Mouse (Mus musculus): ENCODE measurements around the gene Cpeb2. TPM values are rescaled to one million over a fixed set of nuclear protein-coding genes. Genes with fewer than 3 reads are reported as not detected.

Gene Cpeb2
- polyA plus RNA-seq (2016; fragmentation: Nextera tagmentation; extraction: Ambion mirVana): 2.3 and 2.8 TPM in 2 replicates

DNA sequence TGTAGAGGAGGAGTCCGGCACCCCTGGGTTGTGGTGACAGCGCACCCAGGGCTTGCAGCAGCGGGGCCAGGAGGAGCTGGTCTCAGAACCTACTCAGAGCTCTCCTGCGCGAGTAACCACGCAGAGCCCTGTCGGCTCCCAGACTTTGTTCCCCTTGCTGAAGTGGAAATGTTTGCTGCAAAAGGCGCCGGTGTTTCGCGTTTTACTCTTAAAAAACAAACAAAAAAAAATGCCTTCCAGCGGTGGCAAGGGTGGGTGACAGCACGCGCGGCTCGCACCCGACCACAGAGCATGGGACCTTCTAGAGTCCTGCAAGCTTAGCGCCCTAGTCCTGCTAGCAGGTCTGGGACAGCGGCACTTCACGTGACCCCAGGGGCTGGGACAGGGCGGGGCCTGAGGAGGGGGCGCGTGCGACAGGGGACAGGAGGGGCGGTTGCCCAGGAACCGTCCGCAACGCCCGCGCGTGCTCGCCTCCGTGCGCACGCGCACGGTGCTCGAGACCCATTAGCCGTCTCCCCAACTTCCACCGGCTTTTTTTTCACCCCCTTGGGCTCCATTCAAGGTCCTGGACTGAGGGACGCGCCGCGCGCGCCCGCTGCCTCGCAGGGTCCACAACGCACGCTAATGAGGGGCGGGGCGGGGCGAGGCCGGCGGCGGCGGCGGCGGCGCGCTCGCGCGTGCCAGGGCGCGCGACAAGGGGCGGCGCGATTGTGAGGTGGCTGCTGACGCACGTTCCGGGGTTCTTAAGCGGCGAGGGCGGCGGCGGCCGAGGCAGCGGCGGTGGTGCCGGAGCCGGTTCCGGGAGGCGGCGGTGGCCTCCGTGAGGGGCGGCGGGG, at the start of gene Cpeb2:
Gene Cpeb2 (plus strand): TSS at position 691 of the 836 bp plus-strand sequence.
- Histone ChIP-seq H3K27ac (replicated peaks) (peak within 1 kb of the TSS; percentile 93), H3K36me3 (no peaks in the 10 kb centered on the region), H3K9me3 (replicated peaks) (no peaks in the 10 kb centered on the region), H3K4me1 (peaks cover 23% of the 10 kb centered on the region), H3K27me3 (ENCODE audit: low read depth, poor library complexity, severe bottlenecking) (peaks cover 27% of the 10 kb centered on the region), H3K4me3 (peak within 1 kb of the TSS; percentile 93)
- peak; percentile 93 for DNase-seq (ENCODE audit: low spot score)
- whole genome bisulfite sequencing: under 1% methylated on average over 88 of the region's 89 CpGs

DNA sequence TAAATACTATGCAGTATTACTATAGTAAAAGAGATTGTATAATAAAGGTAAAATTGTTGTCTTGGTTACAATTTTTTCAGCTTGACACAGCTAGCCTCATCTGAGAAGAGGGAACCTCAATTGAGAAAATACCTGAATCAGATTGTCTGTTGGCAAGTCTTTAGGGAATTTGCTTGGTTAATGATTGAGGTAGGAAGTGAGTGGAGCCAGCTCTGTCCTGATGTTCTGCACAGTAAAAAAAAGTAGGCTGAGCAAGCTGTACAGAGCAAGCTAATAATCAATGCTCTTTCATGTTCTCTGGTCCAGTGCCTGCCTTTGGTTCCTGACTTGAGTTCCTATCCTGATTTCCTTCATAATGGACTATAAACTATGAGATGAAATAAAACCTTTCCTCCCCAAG, 49.4 kb upstream of the Cpeb2 start:
- no peaks in the 10 kb centered on the region for H3K27me3 ChIP-seq (ENCODE audit: low read depth, poor library complexity, severe bottlenecking)
- H3K36me3 ChIP-seq: no peaks in the 10 kb centered on the region

DNA sequence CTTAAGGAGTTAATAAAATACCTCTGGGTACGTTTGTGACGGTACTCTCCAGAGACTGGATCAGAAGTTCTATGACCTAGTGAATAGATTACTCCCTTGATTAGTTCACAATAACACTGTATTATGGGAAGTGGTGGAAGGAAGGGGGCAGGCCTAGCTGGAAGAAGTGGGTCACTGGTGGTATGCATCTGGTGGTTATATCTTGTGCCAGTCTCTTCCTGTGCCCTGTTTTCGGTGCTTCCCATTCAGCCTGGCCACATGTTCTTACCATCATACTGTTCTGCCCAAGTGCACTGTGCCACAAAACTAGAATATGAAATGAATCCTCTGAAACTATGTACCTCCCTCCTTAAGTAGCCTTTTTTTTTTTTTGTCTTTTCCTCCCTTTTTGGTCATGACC, 48.1 kb upstream of the Cpeb2 start:
- no peaks in the 10 kb centered on the region for H3K9me3 ChIP-seq (replicated peaks)
- DNase-seq (ENCODE audit: low spot score): no peak
- no peaks in the 10 kb centered on the region for H3K4me1 ChIP-seq
- no peaks in the 10 kb centered on the region for H3K27me3 ChIP-seq (ENCODE audit: low read depth, poor library complexity, severe bottlenecking)
- H3K27ac ChIP-seq (replicated peaks): no peak overlapping the region
- H3K4me3 ChIP-seq: no peak overlapping the region
- no peaks in the 10 kb centered on the region for H3K36me3 ChIP-seq
- 79% methylated on average over 3 of the region's 3 CpGs for WGBS

More for the DNA sequence above, 49.4 kb upstream of the Cpeb2 start:
- no peaks in the 10 kb centered on the region for H3K9me3 ChIP-seq (replicated peaks)
- H3K27ac ChIP-seq (replicated peaks): no peak overlapping the region
- H3K4me3 ChIP-seq: no peak overlapping the region
- no peaks in the 10 kb centered on the region for H3K4me1 ChIP-seq
- no peak for DNase-seq (ENCODE audit: low spot score)

DNA sequence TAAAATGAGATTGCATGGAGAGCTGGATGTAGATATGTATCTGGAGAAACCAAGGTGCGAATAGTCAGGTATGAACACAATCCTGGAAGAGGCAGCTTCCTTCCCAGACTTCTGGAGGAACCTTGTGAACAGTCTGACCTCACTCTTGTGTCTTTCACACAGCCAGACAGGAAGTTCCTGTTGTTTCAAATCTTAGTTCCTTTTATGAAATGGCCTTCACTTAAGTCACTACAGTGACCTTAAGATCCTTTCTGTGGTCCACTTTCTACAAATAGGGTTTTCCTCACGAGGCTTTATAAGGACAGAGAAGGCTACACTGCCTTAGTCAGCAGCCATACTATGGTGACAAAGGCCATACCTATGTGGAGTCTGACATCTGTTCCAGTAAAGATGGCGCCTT, 47.5 kb upstream of the Cpeb2 start:
- Histone ChIP-seq H3K9me3 (replicated peaks) (no peaks in the 10 kb centered on the region), H3K36me3 (no peaks in the 10 kb centered on the region), H3K27ac (replicated peaks) (no peak overlapping the region), H3K27me3 (ENCODE audit: low read depth, poor library complexity, severe bottlenecking) (no peaks in the 10 kb centered on the region), H3K4me1 (no peaks in the 10 kb centered on the region), H3K4me3 (no peak overlapping the region)
- DNase-seq (ENCODE audit: low spot score): no peak
- WGBS: 85% methylated on average over 3 of the region's 3 CpGs

DNA sequence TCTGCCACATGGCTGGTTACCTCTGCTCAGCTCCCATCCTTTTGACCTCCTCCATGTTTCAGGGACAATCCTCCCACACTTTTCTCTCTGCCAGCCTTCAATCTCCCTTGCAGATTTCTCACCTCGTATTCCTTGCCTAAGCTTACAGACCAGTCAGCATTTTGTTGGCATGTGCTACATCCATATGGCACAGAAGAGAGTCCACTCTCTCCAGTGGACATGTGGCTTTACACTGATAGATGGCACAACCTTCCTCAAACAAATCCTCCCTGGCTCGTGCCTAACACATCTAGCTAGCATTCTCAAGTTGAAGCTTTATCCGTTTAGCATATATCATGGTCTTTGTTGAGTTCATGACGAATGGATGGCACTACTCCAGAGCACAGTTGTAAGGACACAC, 32.3 kb upstream of the Cpeb2 start:
- DNase-seq (ENCODE audit: low spot score): no peak
- Histone ChIP-seq H3K27ac (replicated peaks) (no peak overlapping the region), H3K36me3 (no peaks in the 10 kb centered on the region), H3K27me3 (ENCODE audit: low read depth, poor library complexity, severe bottlenecking) (no peaks in the 10 kb centered on the region), H3K4me3 (no peak overlapping the region), H3K4me1 (no peaks in the 10 kb centered on the region), H3K9me3 (replicated peaks) (no peaks in the 10 kb centered on the region)
- 88% methylated on average over 4 of the region's 4 CpGs for WGBS

DNA sequence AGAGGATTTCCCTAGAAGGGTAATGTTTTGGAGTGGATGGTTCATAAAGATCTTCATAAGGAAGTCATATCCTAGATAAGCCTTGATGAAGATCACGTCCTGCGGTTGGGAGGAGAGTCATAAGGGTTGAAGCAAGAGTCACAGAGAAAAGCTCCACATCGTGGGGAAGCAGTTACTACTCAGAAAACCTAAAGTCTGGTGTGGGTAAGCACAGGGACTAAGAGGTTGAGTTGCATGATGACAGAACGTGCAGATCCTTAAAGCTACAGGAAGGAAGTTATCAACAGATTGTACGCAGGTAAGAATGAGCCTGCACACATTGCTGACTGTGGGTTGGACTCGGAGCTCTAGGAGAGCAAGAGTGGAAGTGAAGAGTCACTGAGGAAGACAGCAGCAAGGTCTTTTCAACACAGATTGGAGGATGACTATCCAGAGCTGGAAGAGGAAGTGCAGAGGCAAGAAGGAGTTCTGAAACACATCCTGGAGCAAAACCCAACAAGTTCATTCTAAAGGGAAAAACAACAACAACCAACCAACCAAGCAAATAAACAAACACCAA, 26.4 kb upstream of the Cpeb2 start:
- Histone ChIP-seq H3K9me3 (replicated peaks) (no peaks in the 10 kb centered on the region), H3K27ac (replicated peaks) (no peak overlapping the region), H3K4me1 (no peaks in the 10 kb centered on the region), H3K27me3 (ENCODE audit: low read depth, poor library complexity, severe bottlenecking) (no peaks in the 10 kb centered on the region), H3K36me3 (no peaks in the 10 kb centered on the region), H3K4me3 (no peak overlapping the region)
- 86% methylated on average over 6 of the region's 6 CpGs for WGBS
- DNase-seq (ENCODE audit: low spot score): no peak

DNA sequence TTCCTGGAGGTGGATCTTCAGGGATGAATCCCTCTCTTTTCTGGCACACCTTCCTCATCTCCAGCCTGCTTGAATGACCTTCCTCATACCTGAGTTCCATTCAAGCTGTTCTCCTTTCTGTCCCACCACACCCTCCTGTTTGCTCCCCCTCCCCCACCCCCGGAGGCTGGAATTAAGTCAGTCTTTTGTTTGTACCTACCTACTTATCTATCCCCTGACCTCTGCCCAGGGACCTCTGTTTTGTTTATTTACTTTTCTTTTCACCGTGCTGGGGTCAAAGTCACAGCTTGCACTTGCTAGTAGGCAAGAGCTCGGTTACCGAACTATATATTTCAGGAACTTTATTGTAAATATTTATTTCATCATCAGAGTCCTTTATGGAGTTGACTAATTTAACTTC, 15.5 kb upstream of the Cpeb2 start:
- Histone ChIP-seq H3K4me3 (no peak overlapping the region), H3K4me1 (no peaks in the 10 kb centered on the region), H3K27me3 (ENCODE audit: low read depth, poor library complexity, severe bottlenecking) (no peaks in the 10 kb centered on the region), H3K9me3 (replicated peaks) (no peaks in the 10 kb centered on the region), H3K27ac (replicated peaks) (no peak overlapping the region), H3K36me3 (no peaks in the 10 kb centered on the region)
- 38% methylated on average over 4 of the region's 4 CpGs for WGBS
- no peak for DNase-seq (ENCODE audit: low spot score)

DNA sequence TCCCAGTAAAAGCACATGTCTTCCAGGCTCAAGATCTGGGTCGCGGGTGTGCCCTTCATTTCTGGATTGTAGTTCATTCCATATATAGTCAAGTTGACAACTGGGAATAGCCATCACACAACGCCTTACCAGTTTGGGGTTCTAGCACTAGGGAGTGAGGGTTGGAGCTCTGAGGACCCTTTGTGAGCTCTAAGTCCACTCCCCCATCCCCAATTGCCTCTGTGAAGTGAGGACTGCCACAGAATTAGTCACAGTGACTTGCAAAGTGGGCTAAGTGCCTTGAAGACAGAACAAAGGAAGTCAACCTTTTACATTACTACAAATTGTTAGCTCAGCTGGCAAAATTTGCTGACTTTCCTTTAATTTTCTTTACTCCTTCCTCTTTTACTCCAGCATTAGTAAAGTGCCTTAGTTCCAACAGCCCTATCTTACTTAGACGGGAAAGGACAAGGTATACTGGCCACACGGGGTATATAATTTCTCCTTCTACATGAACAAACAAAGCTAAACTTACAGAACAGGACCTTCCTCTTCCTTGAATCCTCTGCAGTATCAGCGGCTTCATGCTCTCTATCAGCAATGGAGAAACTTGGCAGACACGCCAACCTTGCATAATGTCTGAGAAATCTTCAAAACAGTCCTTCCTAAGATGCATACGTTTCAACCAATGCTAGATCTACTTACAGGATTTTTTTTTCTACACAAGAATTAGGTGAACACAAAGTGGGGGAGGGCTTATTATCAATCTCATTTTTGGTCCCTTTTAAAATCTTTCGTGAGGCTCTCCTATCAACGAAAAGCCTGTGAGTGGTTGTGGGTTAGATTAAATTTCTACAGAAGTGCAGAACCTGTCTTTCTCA, 14.8 kb upstream of the Cpeb2 start:
- no peaks in the 10 kb centered on the region for H3K27me3 ChIP-seq (ENCODE audit: low read depth, poor library complexity, severe bottlenecking)
- no peaks in the 10 kb centered on the region for H3K36me3 ChIP-seq
- no peak for DNase-seq (ENCODE audit: low spot score)
- WGBS: 79% methylated on average over 10 of the region's 10 CpGs
- H3K9me3 ChIP-seq (replicated peaks): no peaks in the 10 kb centered on the region
- H3K4me3 ChIP-seq: no peak overlapping the region
- H3K4me1 ChIP-seq: no peaks in the 10 kb centered on the region
- H3K27ac ChIP-seq (replicated peaks): no peak overlapping the region

DNA sequence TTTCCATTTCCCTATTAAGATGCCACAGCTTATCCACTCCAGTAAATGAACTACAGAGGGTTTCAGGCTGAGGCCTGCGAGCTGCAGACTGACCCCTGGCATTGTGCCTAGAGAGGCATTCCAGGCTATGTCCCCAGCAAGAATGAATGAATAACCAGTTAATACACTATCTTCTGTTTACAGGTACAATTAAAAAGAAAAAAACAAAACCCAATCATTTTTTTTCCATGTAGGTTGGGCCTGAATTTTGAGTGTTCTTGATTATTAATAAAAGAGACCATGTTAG, 14.2 kb upstream of the Cpeb2 start:
- Histone ChIP-seq H3K27ac (replicated peaks) (no peak overlapping the region), H3K4me1 (no peaks in the 10 kb centered on the region), H3K36me3 (no peaks in the 10 kb centered on the region), H3K27me3 (ENCODE audit: low read depth, poor library complexity, severe bottlenecking) (no peaks in the 10 kb centered on the region), H3K4me3 (no peak overlapping the region), H3K9me3 (replicated peaks) (no peaks in the 10 kb centered on the region)
- no peak for DNase-seq (ENCODE audit: low spot score)
- WGBS: 73% methylated on average over 1 of the region's 1 CpGs

DNA sequence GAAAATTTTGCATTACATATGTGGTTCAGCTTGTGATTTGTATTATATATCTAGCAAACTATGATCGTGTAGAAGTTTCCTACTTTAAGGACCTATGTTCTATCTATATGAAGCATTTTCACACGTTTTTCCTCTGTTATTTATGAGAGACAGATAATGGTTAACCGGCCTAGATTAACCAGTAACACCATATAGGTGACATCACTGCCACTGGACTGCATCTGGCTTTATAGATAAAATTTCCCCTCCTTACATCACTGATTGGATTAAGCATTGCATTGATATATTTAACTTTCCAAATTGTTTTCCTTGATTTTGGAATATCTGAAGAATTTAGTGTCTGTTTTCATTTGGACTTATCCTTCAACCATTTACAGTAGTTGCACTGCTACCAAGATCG, 9.6 kb upstream of the Cpeb2 start:
- WGBS: 81% methylated on average over 4 of the region's 4 CpGs
- no peak overlapping the region for H3K27ac ChIP-seq (replicated peaks)
- H3K4me1 ChIP-seq: no peaks in the 10 kb centered on the region
- no peaks in the 10 kb centered on the region for H3K27me3 ChIP-seq (ENCODE audit: low read depth, poor library complexity, severe bottlenecking)
- no peak overlapping the region for H3K4me3 ChIP-seq
- no peak for DNase-seq (ENCODE audit: low spot score)
- no peaks in the 10 kb centered on the region for H3K36me3 ChIP-seq
- H3K9me3 ChIP-seq (replicated peaks): no peaks in the 10 kb centered on the region

DNA sequence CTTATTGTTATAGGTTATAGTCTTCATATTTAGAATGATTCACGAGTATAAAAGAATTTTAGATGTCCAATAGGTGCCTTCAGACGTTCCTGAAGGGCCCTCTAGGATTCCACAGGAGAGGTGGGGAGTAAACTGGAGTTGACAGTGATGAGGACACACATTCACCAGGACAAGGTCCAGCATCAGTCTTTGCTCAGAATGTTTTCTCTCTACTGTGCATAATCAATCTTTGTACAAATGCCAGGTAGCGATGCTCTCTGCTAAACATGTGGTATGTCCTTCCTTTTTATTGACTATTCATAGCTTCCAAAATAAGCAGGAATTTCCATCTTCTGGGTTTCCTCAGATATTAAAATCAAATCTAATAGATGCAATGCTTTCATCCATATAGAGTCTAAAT, 8.7 kb upstream of the Cpeb2 start:
- Histone ChIP-seq H3K27me3 (ENCODE audit: low read depth, poor library complexity, severe bottlenecking) (no peaks in the 10 kb centered on the region), H3K4me1 (no peaks in the 10 kb centered on the region), H3K4me3 (no peak overlapping the region), H3K9me3 (replicated peaks) (no peaks in the 10 kb centered on the region), H3K27ac (replicated peaks) (no peak overlapping the region), H3K36me3 (no peaks in the 10 kb centered on the region)
- 73% methylated on average over 3 of the region's 3 CpGs for WGBS
- no peak for DNase-seq (ENCODE audit: low spot score)

DNA sequence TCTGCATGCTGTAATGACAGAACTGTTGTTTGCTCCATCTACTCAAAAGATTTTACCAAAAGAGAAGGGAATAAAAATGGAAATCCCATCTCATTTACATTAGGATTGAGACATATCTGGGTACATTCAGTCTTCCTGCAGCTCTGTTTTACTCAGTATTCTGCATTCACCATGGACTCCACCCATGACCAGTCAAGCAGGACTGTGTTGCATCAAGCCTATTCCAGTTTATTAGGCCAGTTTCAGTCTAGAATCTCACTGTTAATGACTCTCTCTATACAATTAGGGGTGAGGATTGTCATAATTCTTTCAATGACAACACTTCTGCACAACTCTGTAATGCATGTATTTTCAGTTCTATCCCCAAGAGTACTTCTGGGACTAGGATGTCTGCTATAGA, 6.8 kb upstream of the Cpeb2 start:
- Histone ChIP-seq H3K9me3 (replicated peaks) (no peaks in the 10 kb centered on the region), H3K36me3 (no peaks in the 10 kb centered on the region), H3K4me1 (peaks cover 1% of the 10 kb centered on the region; the same call in 1 of the 2 replicates), H3K4me3 (no peak overlapping the region), H3K27me3 (ENCODE audit: low read depth, poor library complexity, severe bottlenecking) (0 out of 2 replicates have a peak, but pooled peaks cover 7% of the 10 kb centered on the region), H3K27ac (replicated peaks) (no peak overlapping the region)
- no peak for DNase-seq (ENCODE audit: low spot score)

DNA sequence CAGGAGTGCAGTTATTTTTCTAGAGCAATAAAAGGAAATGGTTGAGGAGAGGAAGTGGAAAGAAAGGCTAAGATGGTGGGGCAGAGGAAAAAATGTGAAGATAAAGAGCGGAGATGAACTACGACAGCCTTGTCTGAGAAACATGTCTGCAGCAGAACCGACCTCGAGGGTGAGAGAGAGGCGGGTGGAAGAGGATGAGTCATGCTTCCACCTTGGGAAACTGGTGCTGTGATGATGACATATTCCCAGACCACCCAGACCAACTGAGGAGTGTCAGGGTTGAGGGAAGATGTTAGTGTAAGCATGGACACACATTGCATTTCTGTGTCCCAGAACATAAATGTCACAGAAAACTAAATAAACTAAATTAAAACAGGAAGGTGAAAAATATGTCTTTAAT, 5.4 kb upstream of the Cpeb2 start:
- no peak overlapping the region for H3K27ac ChIP-seq (replicated peaks)
- no peaks in the 10 kb centered on the region for H3K36me3 ChIP-seq
- H3K4me3 ChIP-seq: no peak overlapping the region
- no peak for DNase-seq (ENCODE audit: low spot score)
- H3K9me3 ChIP-seq (replicated peaks): no peaks in the 10 kb centered on the region
- peaks cover 10% of the 10 kb centered on the region; the same call in 1 of the 2 replicates for H3K4me1 ChIP-seq
- 85% methylated on average over 5 of the region's 5 CpGs for WGBS
- H3K27me3 ChIP-seq (ENCODE audit: low read depth, poor library complexity, severe bottlenecking): peaks cover 13% of the 10 kb centered on the region; the same call in 1 of the 2 replicates
